Mouse (Mus musculus) cerebellum, postnatal 10 days (tissue): Measurements from ENCODE around the gene Slc4a5.

Experiments
- DNase-seq, 2 experiments: peaks; one replicate each; pipeline ENCODE4 v3.0.0; 2021; ENCODE audit warnings: mixed read lengths in 2 of 2

Slc4a5 gene

DNA sequence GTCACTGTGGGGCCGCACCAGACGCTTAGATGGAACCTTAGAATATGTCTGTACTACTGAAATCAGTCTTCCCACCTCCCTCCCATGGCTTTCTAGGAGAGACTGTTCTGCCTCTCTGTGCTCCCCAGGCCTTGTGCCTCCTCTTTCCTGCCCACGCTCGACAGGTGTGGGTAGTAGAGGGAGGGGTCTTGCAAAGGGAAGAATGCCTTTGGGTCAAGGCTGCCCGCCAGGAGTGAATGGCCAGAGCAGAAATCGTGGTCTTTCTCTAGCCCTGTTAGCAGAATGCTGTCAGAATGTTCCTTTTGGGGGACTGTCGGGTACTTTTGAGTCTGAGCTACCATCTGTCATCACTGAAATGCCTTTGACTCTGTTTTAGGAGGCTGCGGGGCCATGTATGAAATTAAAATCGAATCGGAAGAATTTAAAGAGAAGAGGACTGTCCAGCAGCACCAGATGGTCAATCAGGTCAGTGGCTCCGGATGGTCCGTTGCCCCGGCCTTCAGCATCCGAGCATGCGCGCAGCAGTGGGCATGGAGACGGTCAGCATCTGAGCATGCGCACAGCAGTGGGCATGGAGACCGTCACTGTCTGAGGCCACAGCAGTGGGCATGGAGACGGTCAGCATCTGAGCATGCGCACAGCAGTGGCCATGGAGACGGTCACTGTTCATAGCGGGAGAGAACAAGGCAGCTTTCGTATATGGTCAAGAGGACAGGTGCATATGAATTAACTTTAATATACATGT lies 133.2 kb downstream of the Slc4a5 start:
- DNase-seq: peak; percentile 75 to 83
